Mouse (Mus musculus) layer of hippocampus, adult 18-20 months (tissue): ENCODE data around the gene Tcstv1. TPM values are rescaled to one million over a fixed set of nuclear protein-coding genes. Genes with fewer than 3 reads are reported as not detected.
"Not testable (repeated sequence)": the region's sequence is repeated elsewhere in the genome, so short reads cannot be mapped to it uniquely, and the experiment has no call there.

Experiments
- DNase-seq, 2 experiments: peaks; one replicate each; pipeline ENCODE4 v3.0.0; 2022; ENCODE audit warnings: low spot score in 2 of 2
- long read RNA-seq: library from polyadenylated mRNA; stranded (forward); transcript quantifications from one replicate; pipeline ENCODE4 v2.0.0, GENCODE M21; 2021
- total RNA-seq, 2 experiments: library from RNA; stranded (reverse); gene quantifications; 2 replicates each; pipeline ENCODE4 v1.2.3; 2021

Gene Tcstv1
- total RNA-seq = not detected
- long read RNA-seq = 0 reads

DNA sequence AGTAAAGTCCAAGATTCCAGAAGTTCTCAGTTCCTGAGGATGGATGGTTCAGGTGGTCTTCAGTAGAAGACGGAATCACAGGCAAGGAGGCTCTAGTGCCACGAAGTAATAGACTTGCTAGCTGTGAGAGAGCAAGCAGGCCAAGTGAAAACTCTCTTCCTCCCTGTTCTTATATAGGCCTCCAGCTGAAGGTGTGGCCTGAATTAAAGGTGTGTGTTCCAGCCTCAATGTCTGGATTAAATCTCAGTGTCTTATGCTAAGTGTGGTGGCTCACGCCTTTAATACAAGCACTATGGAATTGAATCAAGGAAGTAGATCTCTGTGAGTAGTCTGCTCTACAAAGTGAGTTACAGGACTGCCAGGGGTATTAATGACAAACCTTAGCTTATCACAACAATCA lies at the start of gene Tcstv1:
Tcstv1 (minus strand) TSS at position 101 of the 400 bp plus-strand sequence.
- DNase-seq = not testable (repeated sequence)

DNA sequence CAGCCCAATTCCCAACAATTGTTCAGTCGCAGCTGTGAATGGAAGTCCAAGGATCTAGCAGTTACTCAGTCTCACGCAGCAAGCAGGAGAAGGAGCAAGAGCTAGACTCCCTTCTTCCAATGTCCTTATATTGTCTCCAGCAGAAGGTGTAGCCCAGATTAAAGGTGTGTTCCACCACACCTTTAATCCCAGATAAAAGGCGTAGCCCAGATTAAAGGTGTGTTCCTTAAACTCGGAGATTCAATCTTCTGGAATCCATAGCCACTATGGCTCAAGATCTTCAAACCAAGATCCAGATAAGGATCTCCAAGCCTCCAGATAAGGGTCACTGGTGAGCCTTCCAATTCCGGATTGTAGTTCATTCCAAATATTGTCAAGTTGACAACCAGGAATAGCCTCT lies 34.6 kb upstream of the Tcstv1 start, which contains the start of gene Gm21761:
Gm21761 (minus strand) TSS at position 101 of the 400 bp plus-strand sequence.
- DNase-seq = not testable (repeated sequence)

DNA sequence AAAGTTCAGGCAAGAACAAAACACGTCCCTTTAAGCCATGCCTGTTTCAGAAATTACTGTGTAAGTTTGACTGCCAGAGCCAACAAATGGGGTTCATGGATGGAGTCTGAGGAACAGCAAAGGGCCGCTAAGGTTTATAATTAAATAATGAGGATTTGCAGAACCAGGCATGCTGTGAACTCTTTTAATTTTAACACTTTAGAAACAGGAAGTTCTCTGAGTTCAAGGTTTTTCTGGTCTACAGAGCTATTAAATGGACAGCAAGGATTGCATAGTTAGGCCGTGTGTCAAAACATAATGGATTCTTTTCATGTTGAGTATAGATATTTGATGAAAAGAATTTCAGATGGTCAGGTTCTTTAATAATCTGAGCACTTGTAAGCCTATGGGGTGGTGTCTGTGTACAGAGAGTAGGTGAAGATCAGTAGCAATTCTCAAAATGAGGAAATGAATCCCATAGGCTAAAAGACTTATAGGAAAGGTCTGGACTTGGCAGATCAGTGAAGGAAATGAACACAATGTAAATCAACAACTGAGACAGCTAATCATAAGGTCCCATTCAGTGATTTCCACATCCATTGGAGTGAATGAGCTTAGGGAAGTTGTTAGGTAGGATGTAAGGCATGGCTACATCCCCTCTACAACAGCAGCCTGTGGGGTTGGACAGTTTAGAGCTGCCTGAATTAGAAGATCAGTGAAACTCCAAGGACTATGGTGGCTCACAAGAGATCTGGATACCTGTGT lies 30.2 kb upstream of the Tcstv1 start:
- not testable (repeated sequence) for DNase-seq

DNA sequence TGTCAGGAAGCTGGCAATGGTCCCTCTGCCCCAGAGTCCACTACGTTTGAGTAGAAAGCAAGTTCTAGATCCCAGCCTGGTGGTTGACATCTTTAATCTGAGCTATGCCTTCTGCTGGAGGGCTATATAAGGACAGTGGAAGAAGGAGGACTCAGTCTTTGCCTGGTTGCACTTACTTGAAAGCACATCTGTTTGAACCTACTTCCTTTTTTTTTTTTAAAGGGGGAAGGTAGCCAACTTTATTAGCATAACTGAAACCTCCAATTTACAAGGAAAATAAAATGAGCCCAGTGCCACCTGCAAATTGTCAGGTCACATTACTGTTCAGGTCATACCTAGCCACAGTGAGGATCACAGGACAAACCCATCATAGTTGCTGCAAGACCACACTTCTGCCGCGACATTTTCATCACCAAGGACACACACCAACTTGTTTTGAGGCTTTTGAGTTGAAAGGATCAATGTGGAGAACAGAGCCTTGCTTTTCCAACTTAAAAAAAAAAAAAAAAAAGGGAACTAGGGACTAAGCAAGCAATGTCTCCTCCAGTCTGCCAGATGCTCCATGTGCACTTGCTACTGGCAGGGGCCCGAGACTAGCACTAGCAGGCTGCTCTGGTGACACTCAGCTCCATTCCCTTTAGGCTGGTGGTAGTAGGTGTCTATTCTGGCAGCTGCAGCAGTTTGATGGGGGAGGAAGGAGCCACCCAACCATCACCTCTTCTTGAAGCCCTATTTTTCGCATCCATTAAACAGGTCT lies 22.6 kb upstream of the Tcstv1 start:
- DNase-seq = not testable (repeated sequence)

DNA sequence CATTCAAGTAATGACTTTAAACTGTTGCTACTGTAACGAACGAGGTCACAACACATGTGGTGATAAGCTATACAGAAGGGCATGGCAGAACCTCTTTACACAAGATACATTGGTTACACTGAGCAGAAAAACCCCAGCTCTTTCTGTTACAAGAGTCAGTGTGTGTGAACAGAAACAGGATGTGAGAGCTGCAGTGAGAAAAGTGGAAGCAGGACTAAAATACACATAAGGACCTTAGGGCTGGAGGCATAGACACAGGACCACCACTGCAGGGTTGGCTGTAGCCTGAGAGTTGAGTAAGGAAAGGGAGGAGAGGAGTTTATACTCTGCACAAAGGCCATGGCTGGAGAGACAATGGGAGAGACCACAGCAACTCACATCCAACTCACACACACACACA lies 21.9 kb upstream of the Tcstv1 start:
- DNase-seq = not testable (repeated sequence)

DNA sequence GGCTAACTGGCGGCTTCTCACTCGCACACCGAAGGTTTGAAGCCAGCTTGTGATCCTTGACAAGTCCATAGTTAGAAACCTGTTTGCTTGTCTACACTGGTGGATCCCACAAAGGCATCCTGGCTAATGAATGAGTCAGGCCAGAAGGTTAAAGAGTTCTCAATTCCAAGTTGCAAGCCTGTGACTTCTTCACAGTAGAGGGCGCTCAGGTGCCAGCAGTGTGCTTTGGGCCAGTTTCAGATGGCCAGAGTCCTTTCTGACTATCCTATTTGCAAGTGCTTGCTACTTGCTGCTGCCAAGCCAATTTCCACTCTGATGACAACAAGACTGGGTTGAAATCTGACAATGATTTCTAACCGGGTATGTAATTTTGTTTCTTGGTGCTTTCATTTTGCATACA lies 4.0 kb upstream of the Tcstv1 start:
- DNase-seq = not testable (repeated sequence)

DNA sequence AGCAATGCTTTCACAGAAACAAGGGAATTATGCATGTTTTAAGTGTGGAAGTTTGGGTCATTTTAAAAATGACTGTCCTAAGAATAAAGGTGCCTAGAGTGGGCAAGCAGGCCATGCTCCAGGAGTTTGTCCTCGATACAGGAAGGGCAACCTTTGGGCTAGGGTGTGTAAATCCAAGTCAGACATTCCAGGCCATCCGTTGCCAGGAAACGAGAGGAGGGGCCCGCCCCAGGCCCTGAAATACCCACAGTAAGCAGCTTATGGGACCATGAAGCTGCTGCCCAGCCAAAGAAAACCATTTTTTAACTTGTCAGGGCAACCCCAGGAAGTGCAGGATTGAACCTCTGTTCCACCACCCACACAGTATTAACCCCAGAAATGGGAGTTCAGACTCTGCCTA lies 7.7 kb downstream of the Tcstv1 start:
- not testable (repeated sequence) for DNase-seq

DNA sequence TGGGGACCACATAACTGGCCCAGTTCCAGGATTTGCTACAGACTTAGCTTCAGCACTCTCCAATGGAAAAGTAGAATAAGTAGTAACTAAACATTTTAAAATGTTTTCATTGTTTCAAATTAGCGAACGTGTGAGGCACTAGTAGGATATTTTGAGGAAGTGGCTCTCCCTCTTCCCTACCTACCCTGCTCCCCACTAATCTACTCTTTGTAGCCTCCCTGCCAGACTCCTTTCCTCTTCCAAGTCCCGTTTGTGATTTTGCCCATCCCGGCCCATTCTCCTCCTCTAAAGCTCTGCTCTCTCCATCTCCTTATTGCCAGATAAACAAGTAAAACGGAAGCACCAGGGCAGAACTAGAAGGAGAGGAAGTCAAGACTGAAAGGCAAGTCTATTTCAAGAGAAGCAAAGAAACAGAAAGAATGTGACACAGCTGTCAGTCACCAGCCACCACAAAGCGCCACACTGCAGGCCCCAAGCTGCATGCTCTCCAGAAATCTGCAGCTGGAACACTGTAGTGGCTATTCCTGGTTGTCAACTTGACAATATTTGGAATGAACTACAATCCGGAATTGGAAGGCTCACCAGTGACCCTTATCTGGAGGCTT lies 30.1 kb downstream of the Tcstv1 start:
- not testable (repeated sequence) for DNase-seq

DNA sequence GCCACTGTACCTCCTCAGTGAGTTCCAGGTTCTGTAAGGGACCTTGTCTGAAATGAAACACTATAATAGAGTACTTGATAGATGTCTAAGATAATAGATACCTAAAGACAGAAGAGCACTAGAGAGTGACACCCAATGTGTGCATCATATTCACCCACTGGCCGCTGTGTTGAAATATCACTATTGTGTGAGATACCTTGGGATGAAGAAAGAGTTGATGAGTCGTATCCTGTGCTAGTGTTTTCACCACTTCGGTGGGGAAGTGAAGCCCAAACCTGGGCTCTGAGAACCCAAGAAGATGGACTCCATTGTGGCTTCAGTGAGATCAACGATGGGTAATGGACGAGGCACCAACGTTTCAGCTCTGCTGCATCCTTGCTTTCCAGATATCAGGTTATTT lies 32.2 kb downstream of the Tcstv1 start:
- DNase-seq = not testable (repeated sequence)

Other genes starting within 250 kb of the Tcstv1 start
- 100 to 1,000 TPM; 192 to 194 TPM for gene Hmgcs1, start 204.4 kb downstream of the Tcstv1 start, total RNA-seq
- 10 to 100 TPM; 12.3 to 13.8 TPM for gene Nim1k, start 138.9 kb downstream of the Tcstv1 start, total RNA-seq
- 10 to 100 TPM; 42.3 to 42.8 TPM for gene Zfp131, start 103.9 kb downstream of the Tcstv1 start, total RNA-seq
- gene AF067063, start 64.6 kb downstream of the Tcstv1 start, total RNA-seq = not detected
- not detected for gene D13Ertd608e, start 58.8 kb downstream of the Tcstv1 start, total RNA-seq
- gene Gm21761, start 34.5 kb upstream of the Tcstv1 start, total RNA-seq = not detected
- not detected for gene B020031M17Rik, start 56.0 kb upstream of the Tcstv1 start, total RNA-seq
- gene Gm36079, start 132.2 kb upstream of the Tcstv1 start, total RNA-seq = not detected
- under 1 TPM in 1 of 2 experiments, not detected in 1; 0.40 TPM for gene Gm21188, start 157.4 kb upstream of the Tcstv1 start, total RNA-seq
- not detected for gene Gm20767, start 245.5 kb upstream of the Tcstv1 start, total RNA-seq